Mouse (Mus musculus): Measurements from ENCODE around the gene Eif4e3.
A peak's percentile ranks its signal among the peaks of the same experiment; 100 is the strongest.

The Eif4e3 gene

GRCm38 (mm10) chr6:99665457-99666317 lies 884 bp downstream of the Eif4e3 start:
- no peak for ATAC-seq (ENCODE audit: low TSS enrichment)

DNA sequence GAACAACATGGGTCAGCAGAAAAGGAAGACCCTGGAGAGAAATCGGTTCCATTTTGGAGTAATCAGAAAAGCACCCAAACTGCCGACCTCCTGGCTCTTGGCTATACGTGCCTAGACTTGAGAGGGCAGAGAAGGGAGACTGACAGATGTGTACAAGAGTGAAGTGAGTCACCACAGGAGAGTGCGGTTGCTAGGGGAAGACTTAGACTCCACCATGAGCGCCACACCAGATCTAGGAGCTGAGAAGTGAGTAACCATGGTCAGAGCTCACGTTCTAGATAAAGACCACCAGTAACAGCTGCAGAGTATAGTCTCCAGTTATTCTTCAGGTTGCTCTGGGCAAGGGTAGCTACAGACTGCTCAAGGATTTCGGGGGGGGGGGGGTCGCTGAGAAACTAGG lies 3.3 kb downstream of the Eif4e3 start:
- no peak for ATAC-seq (ENCODE audit: low TSS enrichment)

DNA sequence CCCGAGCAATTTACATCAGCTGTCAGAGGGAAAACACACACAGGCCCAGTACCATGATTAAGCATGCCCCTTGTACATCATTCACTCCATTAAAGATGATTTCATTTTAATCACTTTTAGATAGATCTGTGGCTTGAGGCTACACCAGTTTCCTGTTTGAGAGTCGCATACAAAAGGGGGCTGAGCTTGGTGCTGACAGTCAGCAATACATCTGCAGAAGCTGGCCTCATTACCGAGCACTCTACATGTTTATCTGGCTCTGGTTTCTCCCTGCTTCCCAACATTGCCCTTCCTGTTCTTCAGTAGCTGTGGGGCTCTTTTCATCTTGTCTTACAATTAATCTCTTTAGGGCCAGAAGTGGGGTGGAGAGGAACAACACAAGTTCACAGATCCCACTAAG lies 6.1 kb downstream of the Eif4e3 start:
- ATAC-seq (ENCODE audit: low TSS enrichment) = no peak

DNA sequence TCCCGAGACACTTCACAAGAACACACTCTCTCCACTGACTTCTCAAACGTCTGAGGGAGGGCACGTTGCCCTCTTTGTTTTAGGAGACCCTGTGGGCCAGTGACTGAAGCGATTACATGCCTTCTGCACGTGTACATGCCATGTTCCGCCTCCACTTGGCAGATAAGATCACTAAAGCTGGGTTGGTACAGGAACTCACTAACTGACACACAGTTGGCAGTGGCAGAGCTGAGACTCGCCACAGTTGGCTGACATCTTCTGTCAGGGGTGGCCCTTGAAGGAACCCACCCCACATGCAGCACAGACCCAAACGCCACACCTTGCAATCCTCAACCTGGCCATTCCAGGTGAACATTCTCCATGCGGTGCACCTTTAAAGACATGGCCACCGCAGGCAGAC lies 8.0 kb downstream of the Eif4e3 start:
- no peak for ATAC-seq (ENCODE audit: low TSS enrichment)

DNA sequence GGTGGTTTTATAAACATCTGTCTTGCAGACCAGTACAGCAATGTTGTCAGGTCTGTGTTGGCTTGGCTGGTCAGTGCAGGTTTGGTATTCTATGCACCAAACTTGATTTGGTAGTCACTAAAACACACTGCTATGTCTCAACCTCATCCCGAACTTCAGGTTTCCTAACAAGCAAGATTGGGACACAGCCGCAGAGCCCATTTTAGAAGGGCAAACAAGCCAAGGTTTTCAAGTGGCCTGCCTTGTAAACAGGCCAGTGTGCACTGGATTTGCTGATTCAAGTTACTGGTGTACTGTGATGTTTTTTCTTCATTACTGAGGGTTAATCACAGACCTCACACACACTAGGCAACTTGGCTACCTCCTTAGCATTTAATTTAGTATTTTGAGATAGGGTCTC lies 10.5 kb downstream of the Eif4e3 start:
- no peak for ATAC-seq (ENCODE audit: low TSS enrichment)

DNA sequence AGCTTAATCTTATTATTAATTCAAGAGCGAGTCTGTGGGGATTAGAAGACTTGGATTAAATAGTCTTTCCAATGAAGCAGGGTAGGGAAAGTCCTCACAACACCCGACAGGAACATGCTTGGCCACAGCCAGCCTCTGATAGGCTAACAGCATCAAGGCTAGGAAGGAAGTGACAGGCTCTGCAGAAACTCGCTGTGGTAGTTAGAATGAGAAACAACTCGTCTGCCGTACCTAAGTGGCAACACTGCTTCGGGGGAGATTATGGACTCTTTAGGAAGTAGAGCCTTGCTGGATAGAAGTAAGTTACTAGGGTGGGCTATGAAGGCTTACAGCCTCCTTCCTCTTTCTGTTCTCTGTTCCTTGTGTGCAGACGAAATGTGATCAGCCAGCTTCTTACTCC lies 11.1 kb downstream of the Eif4e3 start:
- no peak for ATAC-seq (ENCODE audit: low TSS enrichment)

DNA sequence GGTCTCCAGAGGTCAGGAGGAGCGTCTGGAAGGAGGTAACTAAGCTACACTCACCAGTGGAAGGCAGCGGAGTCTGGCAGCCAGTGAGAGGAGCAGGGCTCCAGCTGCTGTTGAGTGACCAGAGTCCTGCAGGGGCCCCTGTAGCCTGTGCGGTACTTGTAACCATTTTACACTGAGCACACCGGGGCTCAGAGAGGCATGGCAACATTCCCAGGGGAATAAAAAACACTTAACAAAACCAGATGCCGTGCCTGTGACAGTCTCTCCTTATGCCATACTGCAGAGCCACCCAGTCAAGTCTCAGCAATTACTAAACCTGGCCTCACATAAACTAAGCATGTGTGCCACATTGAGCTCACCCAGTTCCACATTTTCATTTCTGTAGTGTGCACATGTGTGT lies 12.2 kb downstream of the Eif4e3 start:
- ATAC-seq (ENCODE audit: low TSS enrichment) = 0 out of 2 replicates have a peak, but pooled peaks have one; percentile 6

- peak; percentile 53; the same call in 1 of the 2 replicates for ATAC-seq (ENCODE audit: low TSS enrichment)
These were observed 14.2 kb downstream of the Eif4e3 start for GRCm38 (mm10) chr6:99652341-99652740.

- ATAC-seq (ENCODE audit: low TSS enrichment) = no peak
These were observed 17.3 kb downstream of the Eif4e3 start for GRCm38 (mm10) chr6:99649307-99649706.

DNA sequence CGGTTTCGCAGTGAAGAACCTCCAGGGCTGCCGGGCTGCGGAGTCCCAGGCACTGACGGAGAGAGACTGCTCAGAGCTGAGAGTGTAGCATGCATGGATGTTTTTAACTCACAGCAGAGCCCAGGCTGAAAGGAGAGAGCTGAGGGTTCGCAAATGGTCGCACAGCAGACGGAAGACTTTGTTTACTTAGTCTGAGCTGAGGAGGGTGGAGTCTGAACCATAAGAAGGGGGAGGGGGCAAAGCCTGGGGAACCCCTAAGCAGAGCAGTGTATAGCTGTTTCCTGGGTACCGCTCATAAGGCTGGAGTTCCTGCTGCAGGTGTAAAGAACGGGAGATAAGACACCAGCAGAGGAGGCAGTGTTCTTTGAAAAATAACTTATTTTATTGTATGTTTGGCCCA lies 20.2 kb downstream of the Eif4e3 start:
- no peak for ATAC-seq (ENCODE audit: low TSS enrichment)

GRCm38 (mm10) chr6:99644876-99645275 lies 21.7 kb downstream of the Eif4e3 start:
- no peak for ATAC-seq (ENCODE audit: low TSS enrichment)

DNA sequence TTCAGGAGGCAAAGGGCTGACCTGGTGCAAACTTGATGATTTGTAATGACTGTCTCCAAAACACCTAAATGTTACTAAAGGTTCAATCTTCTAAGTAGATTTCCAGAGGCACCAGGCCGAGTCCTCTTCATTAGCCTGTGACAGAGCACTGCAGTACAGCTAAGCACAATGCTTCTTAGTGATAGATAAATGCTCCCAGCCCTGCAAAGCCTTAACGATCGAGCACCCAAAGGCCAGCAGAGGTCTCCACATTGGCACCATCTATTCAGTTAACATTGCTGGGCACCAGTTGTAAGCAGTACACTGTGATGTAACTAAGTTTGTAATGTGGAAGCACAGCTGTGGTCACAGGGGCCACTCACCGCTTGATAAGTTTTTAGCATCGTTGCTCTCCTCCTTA lies 22.2 kb downstream of the Eif4e3 start:
- ATAC-seq (ENCODE audit: low TSS enrichment) = no peak

- no peak for ATAC-seq (ENCODE audit: low TSS enrichment)
These were observed 23.0 kb downstream of the Eif4e3 start for GRCm38 (mm10) chr6:99643439-99644199.

- no peak for ATAC-seq (ENCODE audit: low TSS enrichment)
These were observed 29.1 kb downstream of the Eif4e3 start for GRCm38 (mm10) chr6:99637456-99637855.

- no peak for ATAC-seq (ENCODE audit: low TSS enrichment)
These were observed 29.8 kb downstream of the Eif4e3 start for GRCm38 (mm10) chr6:99636801-99637200.

DNA sequence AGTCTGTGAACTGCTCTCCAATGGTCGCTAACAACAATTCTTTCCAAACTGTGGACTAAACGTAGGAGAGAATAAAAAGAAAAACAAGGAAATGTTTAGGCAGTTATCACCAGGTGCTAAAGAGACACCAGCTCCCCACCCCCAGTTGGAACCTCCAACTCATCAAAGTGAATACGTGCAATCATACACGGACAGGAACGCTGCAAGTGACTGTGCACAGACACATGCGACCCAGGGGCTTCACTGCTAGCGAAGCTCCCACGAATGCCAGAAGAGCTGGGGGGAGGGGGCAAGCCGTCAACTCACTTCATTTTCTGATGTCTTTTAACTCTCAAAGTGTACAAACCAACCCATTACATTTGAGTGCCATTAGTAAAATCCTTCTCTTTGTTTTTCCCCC lies 30.4 kb downstream of the Eif4e3 start:
- ATAC-seq (ENCODE audit: low TSS enrichment) = no peak

- ATAC-seq (ENCODE audit: low TSS enrichment) = peak; percentile 60
These were observed 34.2 kb downstream of the Eif4e3 start for GRCm38 (mm10) chr6:99632121-99632980.

DNA sequence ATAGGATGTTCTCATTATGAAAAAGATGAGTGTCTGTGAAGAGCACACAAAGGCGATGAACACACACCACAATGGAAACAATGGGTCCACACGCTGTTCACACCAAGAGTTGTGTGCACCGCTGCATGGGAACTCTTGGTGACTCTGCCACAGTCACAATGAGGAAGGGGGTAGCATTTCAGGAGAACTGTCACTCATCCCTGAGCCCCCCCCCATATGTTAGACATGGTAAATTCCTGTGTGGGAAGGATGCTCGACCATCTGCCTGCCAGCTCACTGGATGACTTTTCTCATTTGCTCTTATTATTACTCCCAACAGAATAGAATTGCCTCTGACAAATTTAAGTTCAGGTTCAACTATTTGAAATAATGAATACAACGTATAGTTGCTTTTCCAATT lies 34.9 kb downstream of the Eif4e3 start:
- ATAC-seq (ENCODE audit: low TSS enrichment) = no peak

GRCm38 (mm10) chr6:99629726-99630458 lies 36.7 kb downstream of the Eif4e3 start:
- 0 out of 2 replicates have a peak, but pooled peaks have one; percentile 22 for ATAC-seq (ENCODE audit: low TSS enrichment)

- no peak for ATAC-seq (ENCODE audit: low TSS enrichment)
These were observed 40.2 kb downstream of the Eif4e3 start for GRCm38 (mm10) chr6:99626347-99626746.

- no peak for ATAC-seq (ENCODE audit: low TSS enrichment)
These were observed 40.8 kb downstream of the Eif4e3 start for GRCm38 (mm10) chr6:99625803-99626202.
